Mouse (Mus musculus) retina, postnatal 7 days (tissue): Measurements from ENCODE around the gene Atad1.
"Not testable (repeated sequence)": the region's sequence is repeated elsewhere in the genome, so short reads cannot be mapped to it uniquely, and the experiment has no call there.

Experiments
- DNase-seq: peaks from one replicate; pipeline ENCODE4 v3.0.0-alpha.2; 2012; ENCODE audit warnings: low read depth, low spot score

Atad1 gene

GRCm38 (mm10) chr19:32739686-32740085, at the start of gene Atad1:
TSS of gene Atad1 (minus strand) at chr19:32739786.
- no peak for DNase-seq

- DNase-seq = not testable (repeated sequence)
Measured at GRCm38 (mm10) chr19:32788016-32788415, 48.4 kb upstream of the Atad1 start.

GRCm38 (mm10) chr19:32787388-32787787, 47.8 kb upstream of the Atad1 start:
- DNase-seq = not testable (repeated sequence)

- no peak for DNase-seq
Measured at GRCm38 (mm10) chr19:32781305-32782071, 41.9 kb upstream of the Atad1 start.

- DNase-seq = no peak
Measured at GRCm38 (mm10) chr19:32779131-32779530, 39.5 kb upstream of the Atad1 start.

- DNase-seq = no peak
Measured at GRCm38 (mm10) chr19:32778411-32778810, 38.8 kb upstream of the Atad1 start.

- DNase-seq = no peak
Measured at GRCm38 (mm10) chr19:32762493-32762892, 22.9 kb upstream of the Atad1 start.

GRCm38 (mm10) chr19:32761162-32761561, 21.6 kb upstream of the Atad1 start:
- DNase-seq = no peak

GRCm38 (mm10) chr19:32760499-32760898, 20.9 kb upstream of the Atad1 start:
- DNase-seq = no peak

- DNase-seq = no peak
Measured at GRCm38 (mm10) chr19:32759357-32760024, 19.9 kb upstream of the Atad1 start.

- no peak for DNase-seq
Measured at GRCm38 (mm10) chr19:32758793-32759161, 19.2 kb upstream of the Atad1 start.

- peak; percentile 51 for DNase-seq
Measured at GRCm38 (mm10) chr19:32757831-32758792, 18.5 kb upstream of the Atad1 start.

GRCm38 (mm10) chr19:32756900-32757725, 17.5 kb upstream of the Atad1 start, which contains the start of gene Pten:
TSS of gene Pten (plus strand) at chr19:32757497.
- DNase-seq = peak; percentile 94

GRCm38 (mm10) chr19:32756636-32756899, 17.0 kb upstream of the Atad1 start:
- no peak for DNase-seq

- DNase-seq = peak; percentile 93
Measured at GRCm38 (mm10) chr19:32755792-32756635, 16.4 kb upstream of the Atad1 start.

- no peak for DNase-seq
Measured at GRCm38 (mm10) chr19:32755104-32755791, 15.7 kb upstream of the Atad1 start.

- no peak for DNase-seq
Measured at GRCm38 (mm10) chr19:32754188-32755000, 14.8 kb upstream of the Atad1 start.

GRCm38 (mm10) chr19:32753386-32753785, 13.8 kb upstream of the Atad1 start:
- no peak for DNase-seq

GRCm38 (mm10) chr19:32752357-32752756, 12.8 kb upstream of the Atad1 start:
- no peak for DNase-seq
